ENCODE assay signal across 19 mouse cellular contexts in the genomic region with DNA sequence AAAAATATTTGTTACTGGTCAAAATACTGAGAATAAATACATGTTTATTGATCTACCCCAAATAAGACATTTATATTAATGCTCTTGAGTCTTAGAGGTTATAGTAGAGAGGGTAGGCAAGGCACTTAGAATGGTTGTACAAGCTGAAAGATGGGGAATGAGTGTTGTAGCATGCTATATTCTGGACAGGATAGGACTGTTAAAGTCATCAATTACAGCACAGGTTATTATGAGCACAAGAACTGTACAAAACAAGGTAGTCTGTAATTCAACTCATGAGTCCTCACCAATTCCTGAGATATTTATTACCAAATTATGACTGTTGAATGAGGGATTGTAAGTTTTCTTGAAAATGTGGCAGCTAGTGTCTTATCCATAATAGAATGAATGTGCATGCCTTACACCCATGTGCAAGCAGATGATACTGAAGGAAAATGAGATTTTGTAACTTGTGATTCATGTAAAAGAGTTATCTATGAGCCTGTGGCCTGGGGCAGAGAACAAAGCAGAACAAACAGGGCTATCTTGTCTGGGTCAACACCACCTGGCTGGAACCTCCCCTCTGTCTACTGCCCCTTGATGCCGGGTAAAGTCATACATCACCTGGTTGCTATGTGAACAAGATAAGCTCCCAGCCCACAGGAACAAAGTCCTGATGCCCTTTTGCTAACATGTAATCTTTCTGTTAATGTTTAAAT. TPM values are rescaled to one million over a fixed set of nuclear protein-coding genes. Genes with fewer than 3 reads are reported as not detected.
"Had no signal": no experiment of that assay in that cellular context is flagged by ENCODE, and none has a peak within 500 bp of the region (broad histone marks: within the 10 kb centered on the region; RNA-seq: fewer than 3 reads in every experiment).

No protein-coding gene starts in this region.

- ATAC-seq: hindbrain, postnatal 0 days; midbrain, embryonic 16.5 days had no signal

- H3K36me3 ChIP-seq: limb, embryonic 10.5 days; midbrain, embryonic 10.5 days; neural tube, embryonic 13.5 days had no signal

- H3K27me3 ChIP-seq: neural tube, embryonic 13.5 days had no signal

- H3K4me2 ChIP-seq: lung, embryonic 14.5 days; neural tube, embryonic 13.5 days had no signal

- H3K27ac ChIP-seq: hindbrain, postnatal 0 days; left cerebral cortex, adult 2 months; limb, embryonic 10.5 days; midbrain, embryonic 10.5 days; neural tube, embryonic 13.5 days had no signal

- H3K4me3 ChIP-seq: left cerebral cortex, adult 2 months; limb, embryonic 10.5 days; midbrain, embryonic 10.5 days; neural tube, embryonic 13.5 days had no signal

- DNase-seq: kidney, adult 11 months; kidney, postnatal 14 days; lung, embryonic 14.5 days; lung, postnatal 10 days; lung, postnatal 4 days; right cerebral cortex, adult 18-20 months; right cerebral cortex, postnatal 25 days; thymus, adult 18-20 months; thymus, postnatal 25 days had no signal

- H3K4me1 ChIP-seq: limb, embryonic 10.5 days; midbrain, embryonic 10.5 days; neural tube, embryonic 13.5 days had no signal

- H3K9ac ChIP-seq: lung, embryonic 14.5 days; neural tube, embryonic 13.5 days had no signal

RNA-seq across cellular contexts. Expression of a gene that starts 23.3 kb away (rescaled TPM):
- polyA plus RNA-seq: hindbrain, postnatal 0 days; kidney, embryonic 14.5 days; large intestine, adult 2 months; limb, embryonic 10.5 days; lung, embryonic 14.5 days; midbrain, embryonic 10.5 days; midbrain, embryonic 16.5 days; neural tube, embryonic 13.5 days; small intestine, adult 2 months; urinary bladder, adult 2 months had no signal
